Mouse (Mus musculus) urinary bladder, adult 18-20 months (tissue): ENCODE results near the gene Cxcl1.
A peak's percentile ranks its signal among the peaks of the same experiment; 100 is the strongest.

Experiments
- DNase-seq, 2 experiments: peaks; one replicate each; pipeline ENCODE4 v3.0.0; 2022; ENCODE audit warnings: low spot score in 2 of 2, mixed read lengths in 2 of 2

Cxcl1 gene

DNA sequence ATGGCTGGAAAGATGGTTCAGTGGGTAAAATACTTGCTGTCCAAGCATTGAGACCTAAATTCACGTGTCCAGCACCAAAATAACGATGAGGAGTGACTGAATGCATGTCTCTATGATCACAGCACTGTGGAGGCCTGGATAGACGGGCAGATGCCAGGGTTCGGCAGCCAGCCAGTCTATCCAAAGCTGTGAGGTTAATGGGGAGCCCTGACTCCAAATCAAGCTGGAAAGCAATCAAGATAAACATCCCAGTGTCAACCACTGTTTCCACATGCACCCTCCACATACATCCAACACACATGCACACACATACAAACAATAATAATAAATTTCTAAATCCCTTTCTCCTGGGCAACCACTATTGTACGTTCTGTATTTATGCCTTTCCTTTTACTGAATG, 2.4 kb upstream of the Cxcl1 start:
- DNase-seq, result no peak

DNA sequence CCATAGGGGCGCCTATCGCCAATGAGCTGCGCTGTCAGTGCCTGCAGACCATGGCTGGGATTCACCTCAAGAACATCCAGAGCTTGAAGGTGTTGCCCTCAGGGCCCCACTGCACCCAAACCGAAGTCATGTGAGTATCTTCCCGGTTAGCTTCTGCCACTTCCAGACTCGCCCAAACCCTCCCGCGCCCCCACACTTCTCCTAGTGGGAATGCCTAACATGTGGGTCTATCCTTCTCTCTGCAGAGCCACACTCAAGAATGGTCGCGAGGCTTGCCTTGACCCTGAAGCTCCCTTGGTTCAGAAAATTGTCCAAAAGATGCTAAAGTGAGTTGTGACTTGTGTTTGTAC, 398 bp downstream of the Cxcl1 start:
- no peak for DNase-seq

DNA sequence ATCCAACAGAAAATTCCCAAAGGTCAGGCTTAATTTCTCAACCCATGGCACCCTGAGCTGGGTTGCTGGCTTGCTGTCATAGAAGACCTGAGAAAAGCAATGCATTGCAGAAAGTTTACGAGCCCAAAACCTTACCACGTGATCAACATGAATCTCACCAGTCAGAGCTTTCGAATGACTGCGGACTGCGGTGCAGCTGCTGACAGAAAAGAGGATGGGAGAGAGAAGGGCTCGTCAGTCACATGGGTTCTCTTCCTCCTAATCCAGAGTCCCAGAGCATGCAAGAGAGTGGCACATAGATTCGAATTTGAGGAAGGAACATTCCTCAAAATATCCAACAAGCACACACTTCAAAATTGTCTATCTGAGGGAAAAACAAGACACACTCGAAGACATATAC, 3.2 kb downstream of the Cxcl1 start:
- no peak for DNase-seq

DNA sequence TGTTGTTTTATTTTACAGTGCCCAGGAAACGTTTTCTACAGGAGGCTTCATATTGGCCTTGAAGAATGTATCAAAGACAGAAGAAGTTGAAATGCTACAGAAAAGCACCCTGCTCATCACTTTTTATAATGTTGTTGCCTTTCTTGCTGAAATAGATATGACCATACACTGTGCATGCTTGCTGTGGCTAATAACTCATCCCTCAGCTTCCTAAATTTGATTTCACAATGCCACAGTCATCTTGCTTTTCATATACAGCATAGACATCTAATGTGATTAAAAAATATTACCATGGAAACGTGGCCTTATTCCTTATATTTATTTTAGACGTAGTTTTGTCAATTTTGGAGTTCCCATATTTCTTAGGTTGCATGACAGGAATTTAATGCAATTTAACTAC, 6.4 kb downstream of the Cxcl1 start:
- DNase-seq, result no peak

DNA sequence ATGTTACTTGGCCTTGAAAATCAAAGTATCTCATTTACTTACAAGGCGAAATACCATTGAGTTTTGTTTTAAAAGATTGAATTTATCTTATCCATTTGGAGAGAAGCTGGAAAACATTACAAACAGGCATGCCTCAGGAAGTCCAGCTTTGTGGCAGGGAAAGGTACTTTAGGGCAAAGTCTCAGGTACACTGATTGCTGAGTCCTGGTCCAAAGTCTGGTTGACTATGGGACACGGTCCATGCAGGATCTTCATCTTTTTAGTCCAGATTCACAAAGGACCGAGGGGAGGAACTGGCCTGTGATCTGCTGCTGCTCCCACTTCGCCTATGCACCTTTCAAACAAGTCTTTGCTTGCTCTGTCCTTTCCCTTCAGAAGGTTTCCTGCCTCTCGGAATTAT, 8.3 kb downstream of the Cxcl1 start:
- DNase-seq, result no peak

DNA sequence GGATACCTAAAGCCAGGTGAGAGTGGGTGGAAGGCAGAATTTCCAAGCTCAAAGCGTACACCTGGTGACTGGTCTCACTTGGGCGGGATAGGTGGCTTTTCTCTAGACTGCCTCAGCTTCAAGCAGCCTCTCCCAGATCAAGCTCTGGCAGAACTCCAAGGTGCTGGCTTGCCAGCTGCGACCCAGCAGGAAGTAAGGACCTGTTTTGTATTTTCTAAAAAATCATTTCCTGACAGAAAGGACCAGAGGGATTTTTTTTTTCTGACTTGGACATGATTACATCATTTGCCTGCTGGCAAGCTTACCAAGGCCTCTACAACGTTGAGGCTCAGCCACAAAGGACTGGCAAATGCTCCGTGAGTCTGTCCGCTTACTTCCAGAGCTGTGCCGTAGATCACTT, 9.1 kb downstream of the Cxcl1 start:
- DNase-seq, result no peak

DNA sequence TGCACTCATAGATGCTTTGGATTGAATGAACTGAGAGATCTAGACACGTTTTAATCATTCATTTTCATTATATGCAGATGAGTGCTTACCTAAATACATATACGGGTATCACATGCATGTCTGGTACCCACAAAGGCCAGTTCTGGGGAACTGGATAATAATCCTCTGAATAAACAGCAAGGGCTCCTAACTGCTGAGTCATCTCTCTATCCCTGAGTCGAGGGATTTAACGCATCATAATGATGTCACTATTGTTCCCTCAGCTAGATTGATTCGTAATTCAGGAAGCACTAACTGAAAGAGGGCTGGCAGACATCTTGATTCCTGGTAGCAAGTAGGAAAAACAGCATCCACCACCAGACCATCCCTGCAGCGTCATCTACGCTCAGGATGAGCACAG, 9.6 kb downstream of the Cxcl1 start:
- no peak for DNase-seq

DNA sequence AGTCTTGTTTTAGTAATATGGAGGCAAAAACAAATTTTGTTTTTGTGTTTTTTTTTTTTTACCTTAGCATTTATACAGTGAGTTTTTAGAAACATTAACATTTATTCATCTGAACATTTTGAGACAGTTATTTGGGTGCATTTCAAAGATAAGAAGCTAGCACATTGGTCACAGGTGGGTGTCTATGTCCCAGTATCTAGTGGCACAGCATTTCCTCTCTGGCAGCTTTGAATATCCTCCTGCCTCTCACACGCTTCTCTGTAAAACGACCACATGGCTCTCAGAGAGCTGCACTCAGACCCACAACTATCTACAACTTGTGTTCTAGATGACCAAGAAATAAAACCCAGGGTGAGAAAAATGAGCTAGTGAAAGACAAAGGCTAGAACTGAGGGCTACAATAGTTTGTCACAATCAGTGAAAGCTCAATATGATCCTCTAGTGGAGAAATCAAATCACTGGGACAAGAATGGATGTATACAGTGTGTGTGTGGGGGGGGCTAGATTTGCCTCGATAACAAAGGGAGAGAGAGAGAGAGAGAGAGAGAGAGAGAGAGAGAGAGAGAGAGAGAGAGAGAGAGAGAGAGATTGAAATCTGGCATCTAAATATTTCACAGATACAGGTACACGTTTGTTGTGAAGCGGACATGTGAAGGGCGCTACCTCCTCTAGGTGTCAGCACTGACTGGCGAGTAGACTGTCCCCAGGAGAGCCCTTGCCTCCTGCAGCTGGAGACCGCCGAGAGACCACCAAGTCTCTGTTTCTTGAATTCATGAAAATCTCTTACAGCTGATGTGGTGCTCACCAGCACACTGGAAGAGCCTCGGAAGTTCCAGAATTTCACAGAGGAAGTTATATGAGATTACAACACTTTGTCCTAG, 11.6 kb downstream of the Cxcl1 start:
- peak in 1 of 2 experiments; percentile 26 for DNase-seq

DNA sequence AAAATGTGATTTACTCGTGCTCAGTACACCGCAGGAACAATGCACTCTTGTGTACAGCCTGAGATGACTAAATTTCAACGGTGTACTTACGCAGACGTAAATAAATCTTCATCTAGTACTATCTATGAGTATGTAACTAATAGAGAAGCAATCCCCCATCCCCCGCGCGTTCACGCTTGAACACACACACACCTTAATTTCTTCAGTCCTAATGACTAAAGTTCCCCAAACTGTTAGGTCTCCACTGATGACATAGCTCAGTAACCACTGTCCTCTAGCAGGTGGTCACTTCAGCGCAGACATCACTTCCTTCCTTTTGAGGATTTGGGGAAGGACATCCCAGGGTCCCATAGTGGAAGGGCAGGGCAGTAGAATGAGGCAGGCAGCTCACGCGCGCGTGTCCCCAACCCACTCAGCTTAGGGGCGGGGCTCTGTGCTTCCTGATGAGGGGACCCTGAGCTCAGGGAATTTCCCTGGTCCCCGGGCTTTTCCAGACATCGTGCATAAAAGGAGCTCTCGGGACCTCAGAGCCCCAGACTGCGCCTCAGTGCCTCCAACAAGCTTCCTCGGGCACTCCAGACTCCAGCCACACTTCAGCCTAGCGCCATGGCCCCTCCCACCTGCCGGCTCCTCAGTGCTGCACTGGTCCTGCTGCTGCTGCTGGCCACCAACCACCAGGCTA, 12.4 kb downstream of the Cxcl1 start, which contains the start of gene Cxcl2:
Cxcl2 (plus strand) TSS at position 533 of the 682 bp plus-strand sequence.
- DNase-seq, result peak in 1 of 2 experiments; percentile 16

DNA sequence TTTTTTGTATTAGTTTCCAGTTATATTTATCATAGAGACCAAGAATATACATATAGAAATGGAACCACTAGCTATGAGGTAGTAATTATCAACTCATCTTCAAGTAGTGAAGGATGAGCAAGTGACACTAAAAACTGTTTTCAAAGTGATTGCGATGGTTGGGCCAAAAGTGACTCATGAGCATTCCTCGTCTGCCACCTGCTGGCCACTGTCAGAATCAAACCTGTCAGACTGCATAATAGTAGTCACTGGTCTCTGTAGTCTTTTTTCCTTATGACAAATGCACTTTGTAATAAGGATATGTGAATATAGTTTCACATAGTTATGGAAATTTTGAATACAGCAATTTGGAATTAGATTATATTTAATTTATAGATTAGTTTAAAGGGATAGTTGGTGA, 17.9 kb downstream of the Cxcl1 start:
- DNase-seq, result peak in 1 of 2 experiments; percentile 42

DNA sequence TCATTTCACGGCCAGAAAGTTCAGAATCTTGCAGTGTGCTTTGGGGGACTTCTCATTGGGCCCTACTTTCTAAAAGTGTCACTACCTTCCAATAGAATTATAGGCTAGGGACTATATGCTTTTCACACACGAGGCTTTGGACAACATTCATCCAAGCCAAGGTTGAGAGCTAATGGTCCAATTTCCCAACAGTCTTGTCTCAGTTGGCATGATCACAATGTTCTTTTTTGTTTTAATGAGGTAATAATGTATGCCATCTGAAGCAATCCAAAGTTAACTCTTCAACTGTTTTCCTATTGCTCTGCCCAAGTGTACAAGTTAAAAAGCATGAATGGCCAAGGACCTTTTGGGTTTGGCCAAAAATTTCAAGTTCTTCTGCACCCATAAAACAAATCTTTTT, 28.5 kb downstream of the Cxcl1 start:
- DNase-seq, result no peak

DNA sequence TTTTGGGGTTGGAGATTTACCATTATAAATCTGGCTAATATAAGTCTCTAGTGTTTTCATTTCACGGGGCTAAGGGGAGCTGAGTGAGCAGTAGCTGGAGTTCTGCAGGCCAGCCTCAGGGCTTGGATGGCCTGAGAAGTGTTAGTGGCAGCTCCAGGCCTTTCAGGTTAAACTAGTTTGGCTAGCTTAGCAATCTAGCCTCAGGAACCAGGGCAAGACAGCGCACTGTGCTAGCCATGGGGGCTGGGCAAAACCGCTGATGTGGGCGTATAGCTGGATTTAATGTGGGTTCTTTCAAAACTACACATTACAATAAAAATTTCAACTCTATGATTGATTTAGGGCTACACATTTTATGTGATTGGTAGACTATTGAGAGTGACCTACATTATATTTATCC, 31.9 kb downstream of the Cxcl1 start:
- peak; percentile 8 to 54 for DNase-seq

DNA sequence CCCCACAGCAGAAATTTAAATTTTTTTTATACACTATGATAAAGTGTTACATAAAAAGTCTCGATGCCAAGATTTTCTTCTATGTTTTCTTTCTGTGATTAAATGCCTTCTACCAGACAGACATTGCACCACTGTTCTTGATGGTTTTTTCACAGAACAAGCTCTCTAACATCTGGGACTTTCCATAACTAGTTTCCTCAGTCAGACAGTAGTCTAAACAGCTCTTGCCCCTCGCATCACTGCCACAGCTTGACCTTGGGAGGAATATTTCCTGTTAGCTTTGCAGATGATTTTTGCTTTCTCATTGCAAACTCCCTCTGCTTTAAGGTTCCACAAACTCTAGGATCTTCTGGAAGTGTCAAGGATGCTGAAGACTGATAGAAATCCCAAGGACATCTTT, 39.5 kb downstream of the Cxcl1 start:
- DNase-seq, result no peak

DNA sequence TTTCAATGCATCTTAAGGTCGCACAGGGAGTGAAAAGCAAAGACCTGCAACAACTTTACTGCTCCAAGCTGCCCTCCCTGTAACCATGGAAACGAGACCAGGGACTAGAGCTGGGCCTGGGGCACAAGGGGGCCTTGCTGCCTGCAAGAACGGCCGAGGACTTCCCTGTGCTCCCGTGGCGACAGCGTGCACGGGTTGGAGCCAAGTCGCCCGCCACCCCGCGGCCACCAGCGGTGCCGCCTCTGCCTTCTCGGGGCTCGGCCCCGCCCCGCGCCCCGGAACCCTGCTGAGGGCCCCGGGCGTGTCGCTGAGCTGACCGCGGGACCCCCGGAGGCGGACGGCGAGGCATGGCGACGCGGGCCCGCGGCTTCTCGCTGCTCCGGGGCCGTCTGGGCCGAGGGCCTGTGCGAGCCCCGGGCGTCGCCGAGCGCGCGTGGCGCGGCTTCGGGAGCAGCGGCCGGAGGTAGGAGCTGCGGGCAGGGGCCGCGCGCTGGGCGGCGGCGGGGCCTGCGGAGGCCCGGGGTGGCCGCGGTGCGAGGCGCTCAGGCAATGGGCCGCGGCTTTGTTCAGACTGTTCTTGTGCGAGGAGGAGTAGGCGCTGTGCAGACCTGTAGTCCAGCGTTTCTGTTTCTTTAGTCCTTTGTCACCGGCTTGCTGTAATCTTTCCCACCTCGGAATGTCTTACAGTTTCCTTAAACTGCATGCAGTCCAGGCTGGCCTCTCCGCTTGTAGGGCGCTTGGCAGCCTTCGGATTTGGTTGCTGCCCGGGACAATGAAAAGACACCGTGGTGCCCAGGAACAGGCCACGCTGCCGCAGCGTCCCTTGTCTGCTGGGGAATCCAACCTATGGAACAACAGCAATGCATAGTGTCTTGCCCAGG, 40.2 kb downstream of the Cxcl1 start, which contains the start of gene Mthfd2l:
Mthfd2l (plus strand) TSS at position 147 of the 881 bp plus-strand sequence.
- DNase-seq, result peak; percentile 76 to 87

DNA sequence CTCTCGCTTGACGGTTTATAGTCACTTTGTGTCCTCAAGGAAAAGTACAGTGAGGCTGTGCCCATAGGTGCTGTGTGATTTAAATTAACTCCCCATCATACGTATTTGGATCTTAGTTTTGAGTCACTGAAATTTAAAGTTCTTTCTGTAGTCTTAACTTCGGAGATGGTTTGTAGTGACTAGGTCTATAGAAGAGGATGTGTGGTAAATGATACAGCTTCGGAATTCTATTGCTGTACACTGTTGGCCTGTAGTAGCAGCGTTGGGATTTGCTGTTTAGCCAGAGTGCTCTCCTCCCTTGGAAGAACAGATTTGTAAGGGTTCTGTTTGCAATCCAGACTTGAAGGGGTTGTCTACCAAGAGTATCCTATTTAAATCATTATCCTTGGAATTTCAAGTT, 40.9 kb downstream of the Cxcl1 start:
- DNase-seq, result no peak

DNA sequence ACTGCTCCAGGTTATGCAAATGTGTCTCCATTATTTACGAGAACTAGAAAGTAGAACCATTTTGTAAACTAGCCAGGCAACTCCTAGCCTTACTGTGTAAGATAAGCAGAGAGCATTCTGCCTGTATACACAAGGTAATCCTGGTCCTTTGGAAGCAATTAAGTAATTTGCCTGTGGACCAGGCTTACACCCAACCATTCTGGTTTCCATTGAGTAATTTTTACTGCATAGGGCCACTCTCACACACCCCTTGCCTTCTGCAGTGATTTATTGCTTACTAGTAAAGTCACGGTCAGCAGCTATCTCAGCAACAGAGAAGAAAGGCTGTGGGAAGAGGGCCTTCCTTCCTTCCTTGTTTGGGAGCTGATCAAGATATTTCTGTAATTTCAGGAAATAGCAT, 45.7 kb downstream of the Cxcl1 start:
- DNase-seq, result no peak
